Mouse (Mus musculus) stomach, embryonic 16.5 days (tissue): Measurements from ENCODE around the gene Gtse1. TPM values are rescaled to one million over a fixed set of nuclear protein-coding genes. Genes with fewer than 3 reads are reported as not detected.

Experiments used
- ATAC-seq: fragments of 200-750 bp; cut with Nextera tagmentation; 2 replicates; pipeline ENCODE4 v1.8.0; 2017; ENCODE audit warnings: moderate number of reproducible peaks, moderate TSS enrichment; ENCODE audit not compliant: insufficient read depth, low FRiP score
- H3K27ac ChIP-seq: fragments of 300-500 bp; sonication (generic); 2 replicates; pipeline ENCODE4 v1.5.1; 2014; ENCODE audit warnings: low read length
- H3K27me3 ChIP-seq: fragments of 300-500 bp; sonication (generic); 2 replicates; pipeline ENCODE4 v1.6.1; 2014; ENCODE audit warnings: low read length, control low read depth, mixed read lengths; ENCODE audit not compliant: control insufficient read depth, insufficient read depth
- H3K36me3 ChIP-seq: fragments of 300-500 bp; sonication (generic); 2 replicates; pipeline ENCODE4 v1.6.1; 2014; ENCODE audit warnings: low read length; ENCODE audit not compliant: control insufficient read depth, insufficient read depth
- H3K4me1 ChIP-seq: fragments of 300-500 bp; sonication (generic); 2 replicates; pipeline ENCODE4 v1.6.1; 2014; ENCODE audit warnings: low read length, control low read depth, mixed read lengths; ENCODE audit not compliant: control insufficient read depth, insufficient read depth
- H3K4me2 ChIP-seq: fragments of 300-500 bp; sonication (generic); 2 replicates; pipeline ENCODE4 v1.6.1; 2014; ENCODE audit warnings: low read depth, low read length, mixed read lengths
- H3K4me3 ChIP-seq: fragments of 300-500 bp; sonication (generic); replicated peaks from 2 replicates; pipeline ENCODE4 v1.5.1; 2014; ENCODE audit warnings: mild to moderate bottlenecking, low read length
- H3K9ac ChIP-seq: fragments of 300-500 bp; sonication (generic); 2 replicates; pipeline ENCODE4 v1.6.1; 2014; ENCODE audit warnings: low read length
- H3K9me3 ChIP-seq: fragments of 300-500 bp; sonication (generic); replicated peaks from 2 replicates; pipeline ENCODE4 v1.6.1; 2016; ENCODE audit warnings: low read length, control low read depth; ENCODE audit not compliant: control insufficient read depth
- WGBS: fragments of 180-500 bp; shearing (Covaris S2); extraction: QIAGEN DNeasy Blood & Tissue Kit; methylation state at CpG from one replicate; pipeline ENCODE4 v1.1.7; 2014; 5-methylcytosine and 5-hydroxymethylcytosine counted together
- polyA plus RNA-seq: library from polyadenylated mRNA; unstranded; fragments of >200 nt; fragmentation: Nextera tagmentation; extraction: Ambion mirVana; gene quantifications from 2 replicates; pipeline ENCODE4 v1.2.1, GENCODE M21; 2015

Gene Gtse1
- polyA plus RNA-seq, 1 experiment from 2014 or later, result 24.3 TPM

GRCm38 (mm10) chr15:85903826-85904225 lies 44.3 kb downstream of the Gtse1 start:
- Histone ChIP-seq H3K27ac (no peak overlapping the region), H3K4me2 (no peak overlapping the region), H3K4me3 (no peak overlapping the region), H3K4me1 (no peaks in the 10 kb centered on the region), H3K9me3 (no peaks in the 10 kb centered on the region), H3K36me3 (no peaks in the 10 kb centered on the region), H3K9ac (no peak overlapping the region), H3K27me3 (no peaks in the 10 kb centered on the region)
- WGBS, result 61% methylated on average over 8 of the region's 8 CpGs
- ATAC-seq, result no peak

GRCm38 (mm10) chr15:85908660-85909491 lies 49.3 kb downstream of the Gtse1 start:
- ATAC-seq, result peak; percentile 42
- Histone ChIP-seq H3K4me1 (peaks cover 11% of the 10 kb centered on the region), H3K9ac (no peak overlapping the region), H3K4me3 (no peak overlapping the region), H3K36me3 (no peaks in the 10 kb centered on the region), H3K27me3 (no peaks in the 10 kb centered on the region), H3K9me3 (peaks cover 3% of the 10 kb centered on the region; the same call in 1 of the 2 replicates), H3K4me2 (peak overlapping the region; percentile 40; the same call in 1 of the 2 replicates), H3K27ac (peak overlapping the region; percentile 83)
- 72% methylated on average over 7 of the region's 7 CpGs for WGBS

GRCm38 (mm10) chr15:85909492-85909829 lies 49.9 kb downstream of the Gtse1 start:
- peak; percentile 23; the same call in 1 of the 2 replicates for ATAC-seq

GRCm38 (mm10) chr15:85909931-85910330 lies 50.4 kb downstream of the Gtse1 start:
- Histone ChIP-seq H3K9me3 (peaks cover 4% of the 10 kb centered on the region; the same call in 1 of the 2 replicates), H3K4me1 (peaks cover 11% of the 10 kb centered on the region), H3K27me3 (no peaks in the 10 kb centered on the region), H3K27ac (peak overlapping the region; percentile 83), H3K4me2 (peak overlapping the region; percentile 27; the same call in 1 of the 2 replicates), H3K36me3 (no peaks in the 10 kb centered on the region), H3K9ac (no peak overlapping the region; the same call in 1 of the 2 replicates), H3K4me3 (no peak overlapping the region)
- WGBS, result 20% methylated on average over 10 of the region's 10 CpGs
- peak; percentile 79 for ATAC-seq

More at GRCm38 (mm10) chr15:85909492-85909829, 49.9 kb downstream of the Gtse1 start:
- Histone ChIP-seq H3K4me1 (peaks cover 11% of the 10 kb centered on the region), H3K36me3 (no peaks in the 10 kb centered on the region), H3K27ac (peak overlapping the region; percentile 83), H3K9ac (no peak overlapping the region; the same call in 1 of the 2 replicates), H3K4me2 (peak overlapping the region; percentile 40; the same call in 1 of the 2 replicates), H3K4me3 (no peak overlapping the region), H3K9me3 (peaks cover 4% of the 10 kb centered on the region; the same call in 1 of the 2 replicates), H3K27me3 (no peaks in the 10 kb centered on the region)
- 60% methylated on average over 3 of the region's 3 CpGs for WGBS

GRCm38 (mm10) chr15:85913605-85914004 lies 54.1 kb downstream of the Gtse1 start:
- no peak overlapping the region for H3K4me3 ChIP-seq
- no peak for ATAC-seq
- no peaks in the 10 kb centered on the region for H3K36me3 ChIP-seq
- H3K4me2 ChIP-seq, result no peak overlapping the region
- H3K27me3 ChIP-seq, result no peaks in the 10 kb centered on the region
- H3K4me1 ChIP-seq, result peaks cover 11% of the 10 kb centered on the region
- H3K9me3 ChIP-seq, result peaks cover 4% of the 10 kb centered on the region; the same call in 1 of the 2 replicates
- H3K27ac ChIP-seq, result no peak overlapping the region
- no peak overlapping the region for H3K9ac ChIP-seq
- 49% methylated on average over 2 of the region's 2 CpGs for WGBS

- ATAC-seq, result no peak
- Histone ChIP-seq H3K27me3 (no peaks in the 10 kb centered on the region), H3K27ac (no peak overlapping the region), H3K4me2 (no peak overlapping the region), H3K4me1 (no peaks in the 10 kb centered on the region), H3K36me3 (no peaks in the 10 kb centered on the region), H3K9me3 (no peaks in the 10 kb centered on the region), H3K9ac (no peak overlapping the region), H3K4me3 (no peak overlapping the region)
- 67% methylated on average over 8 of the region's 8 CpGs for WGBS
These were observed 59.8 kb downstream of the Gtse1 start for GRCm38 (mm10) chr15:85919191-85919891.

- Histone ChIP-seq H3K36me3 (no peaks in the 10 kb centered on the region), H3K9ac (no peak overlapping the region), H3K4me3 (no peak overlapping the region), H3K27me3 (no peaks in the 10 kb centered on the region), H3K4me2 (no peak overlapping the region), H3K9me3 (no peaks in the 10 kb centered on the region), H3K4me1 (no peaks in the 10 kb centered on the region), H3K27ac (no peak overlapping the region)
- ATAC-seq, result no peak
- 62% methylated on average over 8 of the region's 8 CpGs for WGBS
These were observed 60.3 kb downstream of the Gtse1 start for GRCm38 (mm10) chr15:85919892-85920248.

- Histone ChIP-seq H3K9me3 (no peaks in the 10 kb centered on the region), H3K27me3 (no peaks in the 10 kb centered on the region), H3K36me3 (no peaks in the 10 kb centered on the region), H3K27ac (no peak overlapping the region), H3K4me2 (no peak overlapping the region), H3K9ac (no peak overlapping the region), H3K4me3 (no peak overlapping the region), H3K4me1 (no peaks in the 10 kb centered on the region)
- 91% methylated on average over 11 of the region's 11 CpGs for WGBS
- ATAC-seq, result no peak
These were observed 62.3 kb downstream of the Gtse1 start for GRCm38 (mm10) chr15:85921855-85922254.
